Mouse (Mus musculus) frontal cortex, postnatal 36 days (tissue): ENCODE data around the gene Xndc1.

ENCODE experiments used
- DNase-seq, 2 experiments: peaks; one replicate each; pipeline ENCODE4 v3.0.0; 2022; ENCODE audit warnings: low spot score in 2 of 2

Gene Xndc1

DNA sequence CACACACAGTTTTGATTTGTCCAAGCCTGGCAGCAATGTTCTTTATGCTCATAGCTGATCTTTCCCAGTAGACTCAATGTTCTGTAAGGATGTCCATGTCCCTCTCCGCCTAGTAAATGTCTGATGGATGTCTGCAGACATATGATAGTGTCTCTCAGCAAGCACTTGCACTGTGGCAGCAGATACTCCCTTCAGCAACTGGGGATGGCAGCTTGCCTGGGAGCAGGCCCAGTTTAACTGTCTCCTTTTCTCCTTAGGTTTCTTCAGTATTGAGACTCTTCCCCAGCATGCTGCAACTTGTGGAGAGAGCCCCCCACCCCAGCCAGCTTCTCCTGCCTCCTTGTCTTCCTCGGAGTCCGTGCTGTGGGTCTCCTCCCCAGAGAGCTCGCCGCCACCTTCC, 16.5 kb downstream of the Xndc1 start:
- no peak for DNase-seq

DNA sequence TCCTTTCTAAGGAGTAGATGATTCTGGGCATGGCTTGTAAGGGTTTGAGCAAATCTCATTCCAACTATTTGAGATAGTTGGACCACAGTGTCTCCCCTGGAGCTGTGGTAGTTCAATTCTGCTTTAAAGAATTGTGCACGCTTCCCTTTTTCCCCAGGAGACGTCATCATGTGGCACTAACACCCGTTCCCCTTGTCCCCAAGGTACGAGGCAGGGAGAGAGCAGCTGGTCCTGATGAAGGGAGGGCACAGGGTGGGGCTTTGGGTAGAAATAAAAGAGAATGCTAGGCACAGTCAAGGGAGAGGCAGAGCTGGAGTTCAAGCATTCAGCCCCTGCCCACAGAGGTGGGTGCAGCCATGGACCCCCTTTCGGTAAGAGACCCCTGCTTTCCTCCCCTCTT, 17.5 kb downstream of the Xndc1 start, which contains the start of gene Trpc2:
TSS of gene Trpc2 (plus strand) at position 301 of the 400 bp plus-strand sequence.
- DNase-seq = no peak

DNA sequence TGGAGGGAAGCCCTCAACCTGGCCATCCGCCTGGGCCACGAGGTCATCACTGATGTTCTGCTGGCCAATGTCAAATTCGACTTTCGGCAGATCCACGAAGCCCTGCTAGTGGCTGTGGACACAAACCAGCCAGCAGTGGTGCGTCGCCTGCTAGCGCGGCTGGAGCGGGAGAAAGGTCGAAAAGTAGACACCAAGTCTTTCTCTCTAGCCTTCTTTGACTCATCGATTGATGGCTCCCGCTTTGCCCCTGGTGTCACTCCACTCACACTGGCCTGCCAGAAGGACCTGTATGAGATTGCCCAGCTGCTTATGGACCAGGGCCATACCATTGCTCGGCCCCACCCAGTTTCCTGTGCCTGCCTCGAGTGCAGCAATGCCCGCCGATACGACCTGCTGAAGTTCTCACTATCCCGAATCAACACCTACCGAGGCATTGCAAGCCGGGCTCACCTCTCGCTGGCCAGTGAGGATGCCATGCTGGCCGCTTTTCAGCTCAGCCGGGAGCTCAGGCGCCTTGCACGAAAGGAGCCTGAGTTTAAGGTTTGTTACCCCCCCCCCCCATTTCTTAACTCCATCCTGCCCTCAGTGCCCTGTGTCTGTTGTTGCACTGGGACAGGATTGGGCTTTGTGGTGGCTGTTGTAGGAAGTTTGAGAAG, 18.9 kb downstream of the Xndc1 start:
- DNase-seq = no peak

DNA sequence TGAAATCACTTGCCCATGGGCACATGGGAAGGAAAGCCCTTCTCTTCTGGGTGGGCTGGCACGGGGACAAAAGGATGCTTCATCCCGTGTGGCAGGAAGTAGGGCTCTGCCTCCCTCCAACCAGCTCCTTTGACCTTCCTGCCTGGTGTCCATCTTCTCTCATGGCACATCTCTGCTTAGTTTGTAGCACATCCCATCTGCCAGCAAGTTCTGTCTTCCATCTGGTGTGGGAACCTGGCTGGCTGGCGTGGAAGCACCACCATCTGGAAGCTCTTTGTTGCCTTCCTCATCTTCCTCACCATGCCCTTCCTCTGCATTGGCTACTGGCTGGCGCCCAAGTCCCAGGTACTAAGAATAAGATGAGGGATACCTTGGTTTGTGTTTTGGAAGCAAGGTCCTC, 22.0 kb downstream of the Xndc1 start:
- DNase-seq = peak in 1 of 2 experiments; percentile 38

DNA sequence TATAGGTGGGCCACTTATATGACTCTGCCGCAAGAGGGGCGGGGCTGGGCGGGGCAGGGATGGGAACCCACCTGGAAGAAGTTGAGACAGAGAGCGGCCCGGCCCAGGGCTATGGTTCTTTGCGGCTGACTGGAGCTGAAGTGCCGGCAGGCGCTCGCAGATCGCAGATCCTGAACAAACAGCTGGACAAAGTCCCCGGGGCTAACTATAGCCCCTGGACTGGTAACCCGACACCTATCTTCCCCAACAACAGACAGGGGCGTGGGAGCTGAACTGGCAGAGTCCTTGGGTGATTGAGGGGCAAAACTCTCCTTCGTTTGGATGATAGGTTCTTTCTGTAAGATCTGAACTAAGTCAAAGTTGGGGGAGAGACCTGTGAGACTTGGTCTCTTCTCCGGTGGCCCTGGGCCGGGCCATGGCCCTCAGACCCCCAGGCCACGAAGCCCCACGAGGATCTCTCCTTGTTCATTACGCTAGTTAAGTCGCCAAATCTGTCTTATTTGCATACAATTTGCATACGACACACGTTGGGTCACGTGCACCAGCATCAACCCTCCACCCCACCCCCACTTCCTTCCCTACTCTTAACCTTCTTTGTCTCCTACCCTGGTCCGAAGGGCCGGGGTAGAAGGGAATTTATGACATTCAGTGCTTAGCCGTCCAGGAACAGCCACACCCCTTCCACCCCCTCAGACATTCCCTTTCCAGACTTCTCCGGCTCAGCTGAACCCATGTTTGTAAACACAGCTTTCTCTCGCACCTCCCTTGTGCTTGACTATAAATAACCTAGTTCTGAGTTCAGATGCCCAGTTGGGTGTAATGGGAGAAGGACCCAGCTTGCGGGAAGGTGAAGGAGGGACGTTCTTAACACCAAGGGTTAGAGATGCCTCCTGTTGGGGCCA, 34.7 kb downstream of the Xndc1 start:
- no peak for DNase-seq

DNA sequence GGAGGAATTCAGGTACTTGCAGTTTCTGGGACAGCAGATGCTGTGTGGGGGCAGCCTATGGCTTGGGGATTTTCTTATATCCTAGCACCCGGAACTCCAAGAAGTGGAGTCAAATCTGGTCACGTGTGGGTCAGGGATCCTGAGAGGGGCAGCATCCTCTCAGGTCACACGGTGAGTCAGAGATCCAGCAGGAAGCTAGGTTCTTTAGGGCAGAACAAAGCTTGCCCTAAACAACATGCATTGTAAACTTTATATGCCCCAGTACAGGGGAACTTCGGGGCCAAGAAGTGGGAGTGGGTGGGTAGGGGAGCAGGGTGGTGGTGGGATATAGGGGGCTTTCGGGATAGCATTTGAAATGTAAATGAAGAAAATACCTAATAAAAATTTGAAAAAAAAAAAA, 35.6 kb downstream of the Xndc1 start:
- no peak for DNase-seq

DNA sequence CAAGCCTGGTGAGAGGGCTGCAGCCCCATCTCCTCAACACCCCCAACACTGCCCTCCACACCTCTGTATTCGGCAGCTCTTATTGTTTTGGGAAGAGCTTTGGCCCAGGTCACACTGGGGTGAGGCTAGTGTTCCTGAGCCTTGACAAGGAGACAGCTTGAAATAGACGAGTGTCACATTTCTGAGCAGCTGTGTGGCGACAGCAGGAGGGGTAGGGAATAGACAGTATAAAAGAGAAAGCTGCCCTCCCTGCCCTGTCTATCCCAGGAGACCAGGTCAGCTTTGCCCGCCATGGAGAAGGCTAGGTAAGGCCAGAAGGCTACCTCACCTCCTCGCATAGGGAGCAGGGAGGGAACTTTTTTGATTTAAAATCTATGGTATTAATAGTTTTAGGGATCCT, 36.2 kb downstream of the Xndc1 start, which contains the start of gene Art1:
TSS of gene Art1 (plus strand) at position 257 of the 400 bp plus-strand sequence.
- DNase-seq = no peak

DNA sequence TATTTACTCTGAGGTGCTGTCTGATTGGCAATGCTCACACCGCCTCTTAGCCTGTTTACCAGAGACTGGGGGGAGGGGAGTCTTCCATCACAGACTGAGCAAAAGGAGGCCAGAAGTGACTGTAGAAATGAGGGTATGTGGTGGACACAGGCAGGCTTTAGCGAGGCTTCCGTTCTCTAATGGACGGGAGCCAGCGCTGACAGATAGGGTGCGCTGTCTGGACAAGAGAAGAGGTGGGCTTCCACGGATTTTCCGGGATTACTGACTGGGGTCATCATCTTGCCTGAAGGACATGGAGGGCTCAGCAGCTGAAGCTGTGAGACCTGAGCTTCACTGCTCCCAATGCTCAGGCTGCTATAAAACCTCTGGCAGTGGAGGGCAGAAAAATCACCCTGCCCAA, 36.9 kb downstream of the Xndc1 start:
- DNase-seq = no peak

DNA sequence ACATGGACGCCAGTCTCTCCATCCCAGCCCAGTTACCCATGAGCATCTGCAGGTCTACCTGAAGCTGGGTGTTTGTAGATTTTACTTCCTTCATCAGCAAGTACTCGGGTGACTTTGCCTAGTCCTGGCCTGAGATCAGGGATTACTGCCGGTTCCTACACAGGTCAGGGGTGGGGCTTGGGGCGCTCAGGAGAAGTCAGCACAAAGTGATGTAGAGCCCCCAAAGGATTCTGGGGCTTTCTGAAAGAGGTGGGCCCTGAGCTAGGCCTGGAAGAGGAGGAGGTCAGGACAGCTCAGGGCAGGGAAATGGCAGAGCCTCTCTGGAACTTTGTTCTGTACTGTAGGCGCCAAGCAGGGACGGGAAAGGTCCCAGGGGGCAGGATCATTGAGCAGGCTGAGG, 37.4 kb downstream of the Xndc1 start:
- no peak for DNase-seq

DNA sequence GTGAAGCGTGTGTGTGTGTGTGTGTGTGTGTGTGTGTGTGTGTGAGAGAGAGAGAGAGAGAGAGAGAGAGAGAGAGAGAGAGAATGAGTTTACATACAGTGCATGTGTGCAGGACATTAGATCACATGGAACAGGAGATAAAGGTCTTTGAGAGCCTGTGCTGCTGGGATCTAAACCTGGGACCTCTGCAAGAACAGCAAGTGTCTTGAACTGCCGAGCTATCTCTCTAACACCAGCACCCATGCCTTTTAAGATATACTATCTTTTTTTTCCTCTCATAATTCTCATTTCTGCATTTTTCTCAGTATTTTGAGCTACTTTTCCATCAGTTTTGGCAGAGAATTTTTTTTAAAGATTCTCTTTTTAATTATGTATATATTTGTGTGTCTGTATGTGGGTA, 38.2 kb downstream of the Xndc1 start:
- no peak for DNase-seq

DNA sequence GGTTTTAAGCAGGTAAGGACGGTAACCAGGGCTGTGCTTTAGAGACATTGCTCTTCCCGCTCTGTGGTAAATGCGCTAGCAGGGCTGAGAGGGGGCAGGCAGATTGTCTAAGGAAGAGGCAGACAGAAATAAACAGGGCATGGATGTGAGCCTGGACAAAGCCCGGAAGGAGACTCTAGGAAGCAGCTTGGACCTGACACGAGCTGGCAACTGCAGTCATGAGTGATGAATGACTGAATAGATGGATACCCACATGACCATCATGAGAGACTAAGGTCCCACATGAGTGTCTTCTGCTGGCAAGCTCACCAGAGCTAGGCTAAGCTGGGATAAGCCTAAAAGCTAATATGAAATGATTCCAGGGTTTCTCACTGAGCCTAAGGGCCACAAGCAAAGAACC, 38.8 kb downstream of the Xndc1 start:
- DNase-seq = no peak

DNA sequence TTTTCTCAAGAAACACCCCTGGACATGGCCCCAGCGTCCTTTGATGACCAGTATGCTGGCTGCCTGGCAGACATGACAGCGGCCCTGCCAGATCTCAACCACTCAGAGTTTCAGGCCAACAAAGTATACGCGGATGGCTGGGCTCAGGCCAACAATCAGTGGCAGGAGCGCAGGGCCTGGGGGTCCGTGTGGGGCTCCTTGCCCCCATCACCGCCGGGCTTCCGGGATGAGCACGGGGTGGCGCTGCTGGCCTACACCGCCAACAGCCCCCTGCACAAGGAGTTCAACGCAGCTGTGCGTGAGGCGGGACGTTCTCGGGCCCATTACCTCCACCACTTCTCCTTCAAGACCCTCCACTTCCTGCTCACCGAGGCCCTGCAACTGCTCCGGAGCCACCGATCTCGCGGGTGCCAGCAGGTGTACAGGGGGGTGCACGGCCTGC, 41.4 kb downstream of the Xndc1 start:
- DNase-seq = no peak

DNA sequence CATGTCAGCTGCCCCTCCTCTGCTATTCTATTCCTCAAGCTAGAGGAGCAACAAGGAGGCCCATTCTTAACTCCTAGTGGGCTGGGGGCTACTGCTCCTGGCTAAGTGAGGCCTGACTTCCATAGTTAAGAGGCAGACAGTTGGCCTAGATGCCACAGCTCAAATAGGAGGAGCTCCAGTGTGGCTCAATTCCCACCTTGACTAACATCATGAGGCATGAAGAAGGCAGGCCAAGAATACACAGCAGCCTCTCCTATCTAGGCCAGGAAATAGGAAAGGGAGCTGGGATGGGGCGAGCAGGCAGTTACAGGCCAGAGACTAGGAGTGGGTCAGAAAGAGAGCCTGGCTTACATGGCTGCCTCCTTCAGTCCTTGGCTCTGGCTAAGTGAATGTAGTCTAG, 42.9 kb downstream of the Xndc1 start:
- DNase-seq = no peak

DNA sequence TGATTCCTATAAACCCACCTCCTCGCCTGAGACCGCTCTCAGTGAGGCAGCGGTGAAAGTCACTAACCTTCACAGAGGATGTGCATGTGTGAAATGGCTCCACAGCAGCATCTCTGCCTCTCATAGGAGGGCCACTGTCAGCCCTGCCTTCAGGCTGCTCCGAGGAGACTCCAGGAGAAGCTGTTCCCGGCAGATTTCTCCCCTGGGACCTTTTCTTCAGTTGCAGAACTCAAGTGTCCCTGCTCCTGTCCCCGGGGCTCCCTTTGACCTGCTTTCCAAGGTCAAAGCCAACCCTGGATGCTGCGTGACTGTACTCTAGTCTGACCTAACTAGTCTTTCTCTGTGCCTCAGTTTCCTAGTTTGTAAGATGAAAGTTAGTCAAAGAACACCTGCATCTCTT, 43.9 kb downstream of the Xndc1 start, which contains the start of gene Art5:
TSS of gene Art5 (minus strand) at position 319 of the 400 bp plus-strand sequence.
- DNase-seq = no peak

DNA sequence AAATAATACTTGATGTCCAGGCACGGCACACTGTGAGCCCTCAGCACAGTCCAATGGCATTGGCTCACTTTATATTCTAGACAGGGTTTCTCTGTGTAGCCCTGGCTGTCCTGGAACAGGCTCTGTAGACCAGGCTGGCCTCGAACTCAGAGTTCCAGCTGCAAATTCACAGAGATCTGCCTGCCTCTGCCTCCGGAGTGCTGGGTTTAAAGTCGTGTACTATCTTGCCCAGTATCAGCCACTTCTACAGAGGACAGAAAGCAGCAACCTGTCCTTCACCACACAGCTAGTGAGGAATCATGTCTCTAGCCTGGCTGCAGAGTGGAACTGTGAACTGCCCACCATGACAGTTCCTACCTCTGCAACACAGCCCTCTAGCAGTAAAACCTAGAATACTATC, 44.4 kb downstream of the Xndc1 start:
- DNase-seq = no peak

DNA sequence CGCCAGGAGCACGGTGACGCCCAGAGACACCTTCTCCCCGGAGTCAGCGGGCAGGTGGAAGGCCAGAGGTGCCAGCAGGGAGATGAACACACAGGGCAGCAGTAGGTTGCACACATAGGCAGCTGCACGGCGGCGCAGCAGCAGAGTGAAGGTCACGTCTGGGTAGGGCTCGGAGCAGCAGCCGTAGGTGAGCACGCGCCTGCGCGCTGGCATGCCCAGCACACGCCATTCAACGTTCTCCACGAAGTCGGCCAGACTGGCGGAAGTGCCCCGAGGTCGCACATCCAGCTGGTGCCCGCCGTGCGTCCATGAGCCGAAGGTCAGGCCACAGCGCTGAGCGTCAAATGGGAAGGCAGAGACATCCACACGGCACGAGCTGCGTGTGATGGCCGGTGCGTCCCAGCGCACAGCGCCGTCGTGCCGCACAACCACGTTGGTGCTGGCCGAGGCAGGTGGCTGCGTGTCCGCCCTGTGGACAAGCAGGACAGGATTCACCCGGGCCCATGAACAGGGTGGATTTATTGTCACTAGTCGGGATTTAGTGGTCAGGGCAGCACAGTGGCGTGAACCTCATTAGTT, 47.9 kb downstream of the Xndc1 start:
- DNase-seq = no peak

DNA sequence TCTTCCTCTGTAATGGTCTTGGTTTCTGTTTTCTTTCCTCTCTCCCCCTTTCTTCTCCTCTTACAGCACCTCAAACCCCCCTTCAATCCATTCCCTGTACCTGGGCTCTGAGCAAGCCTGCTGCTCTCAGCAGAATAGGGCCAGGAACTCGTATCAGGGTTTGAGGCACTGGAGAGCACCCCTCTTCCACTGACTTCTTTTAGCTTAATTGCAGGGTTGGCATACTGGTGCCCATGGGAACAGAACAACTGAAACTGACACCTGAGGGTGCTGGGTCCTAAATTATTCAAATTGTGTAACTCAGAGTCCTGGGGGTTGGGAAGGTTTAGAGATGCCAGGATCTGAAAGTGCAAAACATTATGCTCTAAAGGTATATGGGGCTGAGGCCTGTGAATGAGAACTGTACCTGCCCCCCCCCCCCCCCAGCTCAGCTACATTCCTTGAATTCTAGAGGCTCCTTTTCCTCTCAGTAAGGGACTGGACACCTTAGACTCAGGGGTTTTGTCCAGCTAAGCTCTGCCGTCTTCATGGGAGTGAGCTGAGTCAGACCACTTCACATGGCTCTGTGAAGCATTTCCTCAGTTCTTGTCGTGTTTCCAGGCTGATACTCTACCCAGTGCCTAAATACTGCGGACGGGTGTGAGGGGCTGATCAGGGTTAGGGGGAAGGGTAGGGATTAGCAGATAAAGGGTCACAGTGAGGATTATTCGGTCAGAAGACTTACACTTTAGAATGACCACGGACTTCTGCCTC, 51.4 kb downstream of the Xndc1 start, which contains the start of gene Chrna10:
TSS of gene Chrna10 (minus strand) at position 250 of the 753 bp plus-strand sequence.
- no peak for DNase-seq

DNA sequence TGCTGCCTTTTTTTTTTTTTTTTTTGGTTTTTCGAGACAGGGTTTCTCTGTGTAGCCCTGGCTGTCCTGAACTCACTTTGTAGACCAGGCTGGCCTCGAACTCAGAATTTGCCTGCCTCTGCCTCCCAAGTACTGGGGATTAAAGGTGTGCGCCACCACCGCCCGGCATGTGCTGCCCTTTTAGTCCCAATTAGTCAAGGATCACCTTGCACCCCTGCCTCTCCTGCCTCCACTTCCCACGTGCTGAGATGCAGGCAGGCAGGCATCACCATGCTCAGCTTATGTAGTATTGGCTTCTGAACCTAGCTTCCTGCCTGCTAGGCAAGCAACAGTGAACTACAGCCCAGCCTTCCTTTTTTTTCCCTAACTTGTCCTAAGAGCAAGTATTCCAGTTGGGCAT, 52.1 kb downstream of the Xndc1 start:
- no peak for DNase-seq

DNA sequence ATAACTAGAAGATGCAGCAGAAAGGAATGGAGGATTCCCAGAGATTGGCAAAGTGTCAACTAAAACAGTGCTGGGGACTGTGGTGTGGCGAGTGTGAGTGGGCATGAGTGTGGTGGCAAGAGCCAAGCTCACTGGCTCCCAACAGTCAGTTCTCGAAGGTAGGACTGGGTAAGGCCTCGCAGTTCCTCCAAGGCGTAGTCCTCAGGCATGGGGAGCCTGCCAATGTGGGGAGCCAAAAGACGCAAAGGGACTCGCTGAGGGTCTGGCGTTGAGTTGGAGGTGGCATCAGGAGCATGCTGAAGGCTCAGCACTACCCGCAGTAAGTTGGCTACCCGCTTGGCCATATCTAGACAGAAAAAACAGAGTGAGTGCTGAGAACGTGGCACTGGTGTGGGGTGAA, 55.0 kb downstream of the Xndc1 start:
- no peak for DNase-seq

DNA sequence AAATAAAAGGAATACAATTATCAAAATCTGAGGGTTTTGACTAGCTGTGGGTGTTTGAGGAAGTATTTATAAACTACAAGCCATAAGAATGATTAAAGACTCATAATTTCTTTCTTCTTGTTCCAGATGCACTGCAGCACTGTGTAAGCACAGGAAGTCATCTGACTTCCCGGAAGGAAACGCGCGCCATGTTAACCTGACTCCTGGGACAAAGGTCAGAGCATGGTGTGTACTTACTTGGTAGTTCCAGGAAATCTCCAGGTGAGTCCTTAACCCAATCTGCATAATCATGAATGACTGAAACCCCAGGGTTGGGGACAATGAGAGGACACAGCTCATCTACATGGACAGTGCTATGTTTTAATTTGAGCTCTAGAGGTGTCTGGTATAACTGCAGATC, 67.1 kb downstream of the Xndc1 start:
- DNase-seq = no peak
